Mouse (Mus musculus) lung, adult 2 months (tissue): Measurements from ENCODE around the gene Smpdl3b.
"Not testable (repeated sequence)": the region's sequence is repeated elsewhere in the genome, so short reads cannot be mapped to it uniquely, and the experiment has no call there.

Experiments used
- CTCF ChIP-seq: fragments of 200-500 bp; IDR thresholded peaks from 2 replicates; pipeline ENCODE4 v1.5.1; 2011; ENCODE audit warnings: mild to moderate bottlenecking, low read length, control low read depth; ENCODE audit not compliant: insufficient read depth
- POLR2A ChIP-seq: fragments of 200-500 bp; IDR thresholded peaks from 2 replicates; pipeline ENCODE4 v1.6.1; 2011; ENCODE audit warnings: low read depth, mild to moderate bottlenecking, control low read depth, low read length, borderline replicate concordance; ENCODE audit errors: extremely low read depth

GRCm38 (mm10) chr4:132763125-132763524, 6.1 kb upstream of the Smpdl3b start:
- not testable (repeated sequence) for TF ChIP-seq CTCF, POLR2A
